Mouse (Mus musculus): ENCODE measurements at regions not wholly inside any gene's neighbourhood (a gene's known extent, or its start where the extent isn't known, plus 50 kb on each side); places are given as distances from the start of the nearest gene placed in this dataset.

GRCm38 (mm10) chr2:61527127-61527526 is 51.3 kb upstream of the Tank start:
- no peak for DNase-seq

GRCm38 (mm10) chr2:61524060-61524734 is 54.2 kb upstream of the Tank start:
- no peak for DNase-seq

GRCm38 (mm10) chr2:61514445-61515123 is 63.8 kb upstream of the Tank start:
- no peak for DNase-seq

- peak; percentile 64 to 76 for DNase-seq
These were observed 64.5 kb upstream of the Tank start for GRCm38 (mm10) chr2:61513787-61514444.

- no peak for DNase-seq
These were observed 74.8 kb upstream of the Tank start for GRCm38 (mm10) chr2:61503594-61503993.

GRCm38 (mm10) chr2:61501922-61502321 is 76.5 kb upstream of the Tank start:
- DNase-seq = no peak

- DNase-seq = no peak
These were observed 79.1 kb upstream of the Tank start for GRCm38 (mm10) chr2:61499266-61499665.

- DNase-seq = no peak
These were observed 80.5 kb upstream of the Tank start for GRCm38 (mm10) chr2:61497930-61498329.

- no peak for DNase-seq
These were observed 81.4 kb upstream of the Tank start for GRCm38 (mm10) chr2:61496968-61497367.

GRCm38 (mm10) chr2:61493918-61494712 is 84.3 kb upstream of the Tank start:
- DNase-seq = peak; percentile 48 to 56

GRCm38 (mm10) chr2:61492043-61492743 is 86.2 kb upstream of the Tank start:
- peak; percentile 32 to 45 for DNase-seq

GRCm38 (mm10) chr2:61490436-61491109 is 87.8 kb upstream of the Tank start:
- no peak for DNase-seq

- no peak for DNase-seq
These were observed 88.6 kb upstream of the Tank start for GRCm38 (mm10) chr2:61489762-61490161.

GRCm38 (mm10) chr2:61483820-61484219 is 94.6 kb upstream of the Tank start:
- no peak for DNase-seq

- DNase-seq = no peak
These were observed 101.7 kb upstream of the Tank start for GRCm38 (mm10) chr2:61476648-61477047.

- DNase-seq = no peak
These were observed 103.8 kb upstream of the Tank start for GRCm38 (mm10) chr2:61474626-61475025.

GRCm38 (mm10) chr2:61470521-61470920 is 107.9 kb upstream of the Tank start:
- DNase-seq = no peak

- DNase-seq = no peak
These were observed 108.3 kb upstream of the Tank start for GRCm38 (mm10) chr2:61470064-61470463.

GRCm38 (mm10) chr2:61455902-61456301 is 122.5 kb upstream of the Tank start:
- DNase-seq = peak; percentile 10 to 21

- DNase-seq = no peak
These were observed 123.7 kb upstream of the Tank start for GRCm38 (mm10) chr2:61454729-61455128.

- peak; percentile 25 to 47 for DNase-seq
These were observed 124.1 kb upstream of the Tank start for GRCm38 (mm10) chr2:61454311-61454728.
